Mouse (Mus musculus) liver, embryonic 11.5 days (tissue): ENCODE measurements around the gene Atxn3. TPM values are rescaled to one million over a fixed set of nuclear protein-coding genes. Genes with fewer than 3 reads are reported as not detected.

Experiments
- ATAC-seq: fragments of 200-750 bp; cut with Nextera tagmentation; replicated peaks from 2 replicates; pipeline ENCODE4 v1.8.0; 2017; ENCODE audit warnings: moderate number of reproducible peaks, mild to moderate bottlenecking, moderate TSS enrichment, moderate library complexity; ENCODE audit not compliant: low FRiP score
- DNase-seq: peaks from one replicate; pipeline ENCODE4 v3.0.0-alpha.2; 2017; ENCODE audit warnings: low spot score
- H3K27ac ChIP-seq: fragments of 300-500 bp; sonication (generic); 2 replicates; pipeline ENCODE4 v1.5.1; 2014; ENCODE audit warnings: mild to moderate bottlenecking, low read depth, low read length, control low read depth
- H3K27me3 ChIP-seq: fragments of 300-500 bp; sonication (generic); replicated peaks from 2 replicates; pipeline ENCODE4 v1.6.1; 2014; ENCODE audit warnings: low read length, mixed read lengths; ENCODE audit not compliant: control insufficient read depth, insufficient read depth
- H3K36me3 ChIP-seq: fragments of 300-500 bp; sonication (generic); 2 replicates; pipeline ENCODE4 v1.6.1; 2014; ENCODE audit warnings: mild to moderate bottlenecking, low read length, moderate library complexity, mixed read lengths; ENCODE audit not compliant: control insufficient read depth, insufficient read depth
- H3K4me1 ChIP-seq: fragments of 300-500 bp; sonication (generic); replicated peaks from 2 replicates; pipeline ENCODE4 v1.6.1; 2014; ENCODE audit warnings: low read length, mixed read lengths; ENCODE audit not compliant: control insufficient read depth, insufficient read depth
- H3K4me2 ChIP-seq: fragments of 300-500 bp; sonication (generic); 2 replicates; pipeline ENCODE4 v1.6.1; 2014; ENCODE audit warnings: mild to moderate bottlenecking, control low read depth, moderate library complexity
- H3K4me3 ChIP-seq: fragments of 300-500 bp; sonication (generic); 2 replicates; pipeline ENCODE4 v1.5.1; 2014; ENCODE audit warnings: low read depth, low read length, control low read depth
- H3K9ac ChIP-seq: fragments of 300-500 bp; sonication (generic); 2 replicates; pipeline ENCODE4 v1.6.1; 2014; ENCODE audit warnings: low read depth, low read length, control low read depth
- H3K9me3 ChIP-seq: fragments of 300-500 bp; sonication (generic); 2 replicates; pipeline ENCODE4 v1.6.1; 2016; ENCODE audit warnings: low read length, inconsistent platforms, mixed read lengths; ENCODE audit not compliant: control insufficient read depth
- WGBS: fragments of 180-500 bp; shearing (Covaris S2); extraction: QIAGEN DNeasy Blood & Tissue Kit; methylation state at CpG from one replicate; pipeline ENCODE4 v1.1.7; 2014; 5-methylcytosine and 5-hydroxymethylcytosine counted together
- polyA plus RNA-seq: library from polyadenylated mRNA; unstranded; fragments of >200 nt; fragmentation: Nextera tagmentation; extraction: Ambion mirVana; gene quantifications from 2 replicates; pipeline ENCODE4 v1.2.1, GENCODE M21; 2014

Gene Atxn3
- polyA plus RNA-seq, 1 experiment from 2014 or later = 23.4 TPM

- Histone ChIP-seq H3K4me1 (no peaks in the 10 kb centered on the region), H3K36me3 (peaks cover 24% of the 10 kb centered on the region), H3K9me3 (no peaks in the 10 kb centered on the region), H3K4me3 (no peak overlapping the region), H3K4me2 (no peak overlapping the region), H3K9ac (no peak overlapping the region), H3K27ac (no peak overlapping the region), H3K27me3 (no peaks in the 10 kb centered on the region)
- ATAC-seq (no peak), DNase-seq (no peak)
- WGBS = 91% methylated on average over 8 of the region's 8 CpGs
Observed at GRCm38 (mm10) chr12:101947986-101948385, 10.1 kb downstream of the Atxn3 start.

GRCm38 (mm10) chr12:101937572-101937971 lies 20.5 kb downstream of the Atxn3 start:
- Histone ChIP-seq H3K9ac (no peak overlapping the region), H3K27ac (no peak overlapping the region), H3K4me2 (no peak overlapping the region), H3K4me1 (no peaks in the 10 kb centered on the region), H3K4me3 (no peak overlapping the region), H3K36me3 (peaks cover 31% of the 10 kb centered on the region), H3K27me3 (no peaks in the 10 kb centered on the region), H3K9me3 (no peaks in the 10 kb centered on the region)
- no peak for ATAC-seq
- no peak for DNase-seq
- 86% methylated on average over 7 of the region's 7 CpGs for WGBS

GRCm38 (mm10) chr12:101935223-101935622 lies 22.8 kb downstream of the Atxn3 start:
- no peak overlapping the region for H3K27ac ChIP-seq
- no peak overlapping the region for H3K4me3 ChIP-seq
- no peak overlapping the region for H3K4me2 ChIP-seq
- WGBS = 95% methylated on average over 3 of the region's 3 CpGs
- H3K27me3 ChIP-seq = no peaks in the 10 kb centered on the region
- H3K9ac ChIP-seq = no peak overlapping the region
- peaks cover 24% of the 10 kb centered on the region for H3K36me3 ChIP-seq
- H3K9me3 ChIP-seq = no peaks in the 10 kb centered on the region
- no peak for ATAC-seq
- no peaks in the 10 kb centered on the region for H3K4me1 ChIP-seq
- no peak for DNase-seq

- Histone ChIP-seq H3K9me3 (no peaks in the 10 kb centered on the region), H3K9ac (no peak overlapping the region), H3K27me3 (no peaks in the 10 kb centered on the region), H3K4me1 (no peaks in the 10 kb centered on the region), H3K36me3 (peaks cover 19% of the 10 kb centered on the region), H3K4me2 (no peak overlapping the region), H3K27ac (no peak overlapping the region), H3K4me3 (no peak overlapping the region)
- no peak for ATAC-seq
- DNase-seq = no peak
- WGBS = 68% methylated on average over 1 of the region's 1 CpGs
Observed at GRCm38 (mm10) chr12:101928423-101928822, 29.6 kb downstream of the Atxn3 start.

GRCm38 (mm10) chr12:101922313-101922712 lies 35.7 kb downstream of the Atxn3 start:
- Histone ChIP-seq H3K27me3 (no peaks in the 10 kb centered on the region), H3K4me1 (no peaks in the 10 kb centered on the region), H3K9ac (no peak overlapping the region), H3K4me2 (no peak overlapping the region), H3K36me3 (peaks cover 8% of the 10 kb centered on the region), H3K9me3 (no peaks in the 10 kb centered on the region), H3K27ac (no peak overlapping the region), H3K4me3 (no peak overlapping the region)
- 93% methylated on average over 6 of the region's 6 CpGs for WGBS
- ATAC-seq (no peak), DNase-seq (no peak)

GRCm38 (mm10) chr12:101919847-101920246 lies 38.2 kb downstream of the Atxn3 start:
- Histone ChIP-seq H3K4me1 (no peaks in the 10 kb centered on the region), H3K4me3 (no peak overlapping the region), H3K4me2 (no peak overlapping the region), H3K27ac (no peak overlapping the region), H3K9me3 (no peaks in the 10 kb centered on the region), H3K9ac (no peak overlapping the region), H3K36me3 (peaks cover 3% of the 10 kb centered on the region), H3K27me3 (no peaks in the 10 kb centered on the region)
- 85% methylated on average over 3 of the region's 3 CpGs for whole genome bisulfite sequencing
- no peak for ATAC-seq
- no peak for DNase-seq

- Histone ChIP-seq H3K4me2 (no peak overlapping the region), H3K4me1 (0 out of 2 replicates have a peak, but pooled peaks cover 3% of the 10 kb centered on the region), H3K27ac (no peak overlapping the region), H3K36me3 (no peaks in the 10 kb centered on the region), H3K27me3 (no peaks in the 10 kb centered on the region), H3K9me3 (no peaks in the 10 kb centered on the region), H3K9ac (no peak overlapping the region), H3K4me3 (no peak overlapping the region)
- DNase-seq = no peak
- ATAC-seq = no peak
Observed at GRCm38 (mm10) chr12:101917165-101917564, 40.9 kb downstream of the Atxn3 start.

- no peaks in the 10 kb centered on the region for H3K9me3 ChIP-seq
- H3K9ac ChIP-seq = peak within 1 kb of the TSS; percentile 83
- H3K36me3 ChIP-seq = peaks cover 8% of the 10 kb centered on the region
- WGBS = under 1% methylated on average over 69 of the region's 69 CpGs
- peak within 1 kb of the TSS; percentile 78 for H3K4me3 ChIP-seq
- peaks cover 9% of the 10 kb centered on the region for H3K4me1 ChIP-seq
- H3K27me3 ChIP-seq = no peaks in the 10 kb centered on the region
- H3K27ac ChIP-seq = peak within 1 kb of the TSS; percentile 77
- peak; percentile 95 for ATAC-seq
- DNase-seq = peak; percentile 85
- H3K4me2 ChIP-seq = peak within 1 kb of the TSS; percentile 84
Observed at GRCm38 (mm10) chr12:101912626-101913490, 45.2 kb downstream of the Atxn3 start, which contains the start of gene Trip11. Trip11 (minus strand) TSS chr12:101913267.

GRCm38 (mm10) chr12:101911346-101911745 lies 46.7 kb downstream of the Atxn3 start:
- H3K9me3 ChIP-seq = no peaks in the 10 kb centered on the region
- H3K27me3 ChIP-seq = no peaks in the 10 kb centered on the region
- ATAC-seq = no peak
- H3K4me3 ChIP-seq = peak overlapping the region; percentile 78
- peaks cover 8% of the 10 kb centered on the region for H3K36me3 ChIP-seq
- no peak for DNase-seq
- 91% methylated on average over 3 of the region's 3 CpGs for WGBS
- H3K4me2 ChIP-seq = peak overlapping the region; percentile 84
- H3K4me1 ChIP-seq = peaks cover 9% of the 10 kb centered on the region
- no peak overlapping the region for H3K27ac ChIP-seq
- H3K9ac ChIP-seq = no peak overlapping the region
